Mouse (Mus musculus) kidney, embryonic 15.5 days (tissue): ENCODE results near the gene Maea. TPM values are rescaled to one million over a fixed set of nuclear protein-coding genes. Genes with fewer than 3 reads are reported as not detected.

Experiments used
- ATAC-seq: fragments of 200-750 bp; cut with Nextera tagmentation; replicated peaks from 2 replicates; pipeline ENCODE4 v1.8.0; 2017; ENCODE audit warnings: moderate TSS enrichment; ENCODE audit not compliant: low FRiP score
- H3K27ac ChIP-seq: fragments of 300-500 bp; sonication (generic); 2 replicates; pipeline ENCODE4 v1.5.1; 2015; ENCODE audit warnings: mild to moderate bottlenecking, inconsistent platforms
- H3K27me3 ChIP-seq: fragments of 300-500 bp; sonication (generic); 2 replicates; pipeline ENCODE4 v1.6.1; 2015; ENCODE audit warnings: inconsistent platforms
- H3K36me3 ChIP-seq: fragments of 300-500 bp; sonication (generic); 2 replicates; pipeline ENCODE4 v1.6.1; 2015; ENCODE audit warnings: inconsistent platforms
- H3K4me1 ChIP-seq: fragments of 300-500 bp; sonication (generic); 2 replicates; pipeline ENCODE4 v1.6.1; 2015; ENCODE audit warnings: inconsistent platforms
- H3K4me2 ChIP-seq: fragments of 300-500 bp; sonication (generic); 2 replicates; pipeline ENCODE4 v1.6.1; 2015; ENCODE audit warnings: moderate library complexity, mild to moderate bottlenecking, inconsistent platforms
- H3K4me3 ChIP-seq: fragments of 300-500 bp; sonication (generic); replicated peaks from 2 replicates; pipeline ENCODE4 v1.5.1; 2015; ENCODE audit warnings: mild to moderate bottlenecking, inconsistent platforms
- H3K9ac ChIP-seq: fragments of 300-500 bp; sonication (generic); 2 replicates; pipeline ENCODE4 v1.6.1; 2015; ENCODE audit warnings: mild to moderate bottlenecking, inconsistent platforms
- H3K9me3 ChIP-seq: fragments of 300-500 bp; sonication (generic); replicated peaks from 2 replicates; pipeline ENCODE4 v1.6.1; 2016; ENCODE audit warnings: inconsistent platforms
- WGBS: fragments of 180-500 bp; shearing (Covaris S2); methylation state at CpG from one replicate; pipeline ENCODE4 v1.1.7; 2015; ENCODE audit warnings: mixed read lengths; 5-methylcytosine and 5-hydroxymethylcytosine counted together
- polyA plus RNA-seq: library from polyadenylated mRNA; unstranded; fragments of >200 nt; fragmentation: Nextera tagmentation; extraction: Ambion mirVana; gene quantifications from 2 replicates; pipeline ENCODE4 v1.2.1, GENCODE M21; 2015

Maea gene
- polyA plus RNA-seq, 1 experiment from 2014 or later: 131 TPM

GRCm38 (mm10) chr5:33400819-33401218, 65.5 kb downstream of the Maea start:
- 0 out of 2 replicates have a peak, but pooled peaks cover 12% of the 10 kb centered on the region for H3K36me3 ChIP-seq
- no peaks in the 10 kb centered on the region for H3K4me1 ChIP-seq
- 59% methylated on average over 12 of the region's 12 CpGs for WGBS
- ATAC-seq: no peak
- no peak overlapping the region for H3K4me2 ChIP-seq
- no peak overlapping the region for H3K27ac ChIP-seq
- no peaks in the 10 kb centered on the region for H3K9me3 ChIP-seq
- H3K27me3 ChIP-seq: no peaks in the 10 kb centered on the region
- H3K4me3 ChIP-seq: no peak overlapping the region
- no peak overlapping the region for H3K9ac ChIP-seq

GRCm38 (mm10) chr5:33420313-33420712, 85.0 kb downstream of the Maea start:
- ATAC-seq: no peak
- 68% methylated on average over 3 of the region's 3 CpGs for WGBS
- Histone ChIP-seq H3K27me3 (peaks cover 13% of the 10 kb centered on the region), H3K36me3 (peaks cover 6% of the 10 kb centered on the region), H3K4me1 (no peaks in the 10 kb centered on the region), H3K4me2 (no peak overlapping the region), H3K9ac (no peak overlapping the region), H3K9me3 (no peaks in the 10 kb centered on the region), H3K4me3 (no peak overlapping the region), H3K27ac (no peak overlapping the region)

Other genes starting within 250 kb of the Maea start
- gene Slc5a1, start 231.3 kb upstream of the Maea start, polyA plus RNA-seq: 11.2 and 11.3 TPM in 2 replicates
- gene Spon2, start 117.1 kb upstream of the Maea start, polyA plus RNA-seq: 6.0 and 13.2 TPM in 2 replicates
- 318 and 324 TPM in 2 replicates for gene Ctbp1, start 60.5 kb upstream of the Maea start, polyA plus RNA-seq
- 8.5 and 9.4 TPM in 2 replicates for gene Uvssa, start 43.0 kb downstream of the Maea start, polyA plus RNA-seq
- gene Nkx1-1, start 98.5 kb downstream of the Maea start, polyA plus RNA-seq: not detected in 2 replicates